Mouse (Mus musculus) kidney, postnatal 0 days (tissue): ENCODE measurements around the gene Nxpe3. TPM values are rescaled to one million over a fixed set of nuclear protein-coding genes. Genes with fewer than 3 reads are reported as not detected.

Experiments used
- ATAC-seq: fragments of 200-750 bp; cut with Nextera tagmentation; replicated peaks from 2 replicates; pipeline ENCODE4 v1.8.0; 2017; ENCODE audit warnings: low read depth, moderate number of reproducible peaks, moderate TSS enrichment, moderate library complexity; ENCODE audit not compliant: low FRiP score
- DNase-seq: peaks from one replicate; pipeline ENCODE4 v3.0.0-alpha.2; 2016; ENCODE audit warnings: low spot score
- H3K27ac ChIP-seq: fragments of 300-500 bp; sonication (generic); 2 replicates; pipeline ENCODE4 v1.5.1; 2014; ENCODE audit warnings: mild to moderate bottlenecking
- H3K27me3 ChIP-seq: fragments of 300-500 bp; sonication (generic); 2 replicates; pipeline ENCODE4 v1.6.1; 2014; ENCODE audit warnings: low read length, mixed read lengths; ENCODE audit not compliant: insufficient read depth
- H3K36me3 ChIP-seq: fragments of 300-500 bp; sonication (generic); 2 replicates; pipeline ENCODE4 v1.6.1; 2014; ENCODE audit warnings: low read length, mixed read lengths; ENCODE audit not compliant: insufficient read depth
- H3K4me1 ChIP-seq: fragments of 300-500 bp; sonication (generic); replicated peaks from 2 replicates; pipeline ENCODE4 v1.6.1; 2014; ENCODE audit warnings: antibody characterized with exemption, low read length, mixed read lengths; ENCODE audit not compliant: insufficient read depth
- H3K4me2 ChIP-seq: fragments of 300-500 bp; sonication (generic); 2 replicates; pipeline ENCODE4 v1.6.1; 2014; ENCODE audit warnings: mild to moderate bottlenecking, low read length, moderate library complexity, mixed read lengths
- H3K4me3 ChIP-seq: fragments of 300-500 bp; sonication (generic); replicated peaks from 2 replicates; pipeline ENCODE4 v1.5.1; 2014; ENCODE audit warnings: low read depth, low read length
- H3K9ac ChIP-seq: fragments of 300-500 bp; sonication (generic); 2 replicates; pipeline ENCODE4 v1.6.1; 2014; ENCODE audit warnings: low read depth, low read length
- H3K9me3 ChIP-seq: fragments of 300-500 bp; sonication (generic); replicated peaks from 2 replicates; pipeline ENCODE4 v1.6.1; 2016; ENCODE audit warnings: low read length, inconsistent platforms, mixed read lengths
- CTCF ChIP-seq: IDR thresholded peaks from 2 replicates; pipeline ENCODE4 v1.5.1; 2016; ENCODE audit warnings: antibody characterized with exemption, low read depth, mild to moderate bottlenecking, moderate library complexity
- WGBS: fragments of 180-500 bp; shearing (Covaris S2); extraction: QIAGEN DNeasy Blood & Tissue Kit; methylation state at CpG from one replicate; pipeline ENCODE4 v1.1.7; 2014; 5-methylcytosine and 5-hydroxymethylcytosine counted together
- polyA plus RNA-seq: library from polyadenylated mRNA; unstranded; fragments of >200 nt; fragmentation: Nextera tagmentation; extraction: Ambion mirVana; gene quantifications from 2 replicates; pipeline ENCODE4 v1.2.1, GENCODE M21; 2015

The Nxpe3 gene
- polyA plus RNA-seq, 1 experiment from 2014 or later = 2.2 TPM

- H3K4me2 ChIP-seq = peak overlapping the region; percentile 78
- peak; percentile 97 for DNase-seq
- no peaks in the 10 kb centered on the region for H3K9me3 ChIP-seq
- H3K4me3 ChIP-seq = peak overlapping the region; percentile 86
- peaks cover 8% of the 10 kb centered on the region; the same call in 1 of the 2 replicates for H3K36me3 ChIP-seq
- peak; percentile 95 for ATAC-seq
- WGBS = under 1% methylated on average over 67 of the region's 67 CpGs
- H3K4me1 ChIP-seq = peaks cover 5% of the 10 kb centered on the region; the same call in 1 of the 2 replicates
- 0 out of 2 replicates have a peak, but pooled peaks have one; percentile 4 for TF ChIP-seq CTCF
- H3K27me3 ChIP-seq = no peaks in the 10 kb centered on the region
- peak overlapping the region; percentile 85 for H3K9ac ChIP-seq
- H3K27ac ChIP-seq = peak overlapping the region; percentile 93
Observed at GRCm38 (mm10) chr16:55821997-55822740, 72.9 kb downstream of the Nxpe3 start.

GRCm38 (mm10) chr16:55821571-55821981 lies 73.5 kb downstream of the Nxpe3 start:
- peak overlapping the region; percentile 86 for H3K4me3 ChIP-seq
- ATAC-seq = peak; percentile 11
- DNase-seq = peak; percentile 46

GRCm38 (mm10) chr16:55820916-55821570 lies 74.0 kb downstream of the Nxpe3 start:
- Histone ChIP-seq H3K4me3 (peak overlapping the region; percentile 86), H3K9me3 (no peaks in the 10 kb centered on the region), H3K4me2 (peak overlapping the region; percentile 78), H3K36me3 (peaks cover 16% of the 10 kb centered on the region), H3K27ac (peak overlapping the region; percentile 93), H3K27me3 (no peaks in the 10 kb centered on the region), H3K9ac (peak overlapping the region; percentile 85), H3K4me1 (peaks cover 5% of the 10 kb centered on the region; the same call in 1 of the 2 replicates)
- DNase-seq (peak; percentile 44), ATAC-seq (no peak)
- no peak for TF ChIP-seq CTCF
- WGBS = 6% methylated on average over 20 of the region's 20 CpGs

More at GRCm38 (mm10) chr16:55821571-55821981, 73.5 kb downstream of the Nxpe3 start:
- TF ChIP-seq CTCF = no peak
- H3K27me3 ChIP-seq = no peaks in the 10 kb centered on the region
- H3K27ac ChIP-seq = peak overlapping the region; percentile 93
- H3K36me3 ChIP-seq = peaks cover 11% of the 10 kb centered on the region; the same call in 1 of the 2 replicates
- peaks cover 5% of the 10 kb centered on the region; the same call in 1 of the 2 replicates for H3K4me1 ChIP-seq
- H3K9ac ChIP-seq = peak overlapping the region; percentile 85
- H3K4me2 ChIP-seq = peak overlapping the region; percentile 78
- no peaks in the 10 kb centered on the region for H3K9me3 ChIP-seq
- under 1% methylated on average over 39 of the region's 40 CpGs for WGBS

GRCm38 (mm10) chr16:55820161-55820915 lies 74.7 kb downstream of the Nxpe3 start:
- ATAC-seq = no peak
- no peak for TF ChIP-seq CTCF
- WGBS = 29% methylated on average over 13 of the region's 13 CpGs
- Histone ChIP-seq H3K36me3 (peaks cover 23% of the 10 kb centered on the region), H3K9ac (peak overlapping the region; percentile 85), H3K4me2 (peak overlapping the region; percentile 78), H3K9me3 (no peaks in the 10 kb centered on the region), H3K4me1 (peaks cover 5% of the 10 kb centered on the region; the same call in 1 of the 2 replicates), H3K4me3 (peak overlapping the region; percentile 86), H3K27me3 (no peaks in the 10 kb centered on the region), H3K27ac (peak overlapping the region; percentile 93)
- DNase-seq = peak; percentile 57

- peak overlapping the region; percentile 43; the same call in 1 of the 2 replicates for H3K27ac ChIP-seq
- H3K4me3 ChIP-seq = peak overlapping the region; percentile 86
- no peaks in the 10 kb centered on the region for H3K9me3 ChIP-seq
- H3K4me2 ChIP-seq = peak overlapping the region; percentile 78
- DNase-seq (peak; percentile 63), ATAC-seq (no peak)
- H3K36me3 ChIP-seq = peaks cover 33% of the 10 kb centered on the region
- no peak for TF ChIP-seq CTCF
- peaks cover 5% of the 10 kb centered on the region; the same call in 1 of the 2 replicates for H3K4me1 ChIP-seq
- WGBS = 26% methylated on average over 15 of the region's 15 CpGs
- peak overlapping the region; percentile 85 for H3K9ac ChIP-seq
- H3K27me3 ChIP-seq = no peaks in the 10 kb centered on the region
Observed at GRCm38 (mm10) chr16:55819186-55819861, 75.8 kb downstream of the Nxpe3 start.
